Mouse (Mus musculus) liver, postnatal 0 days (tissue): ENCODE results near the gene Ctns. TPM values are rescaled to one million over a fixed set of nuclear protein-coding genes. Genes with fewer than 3 reads are reported as not detected.

ENCODE experiments used
- ATAC-seq: fragments of 200-750 bp; cut with Nextera tagmentation; 2 replicates; pipeline ENCODE4 v1.8.0; 2017; ENCODE audit warnings: mild to moderate bottlenecking, moderate library complexity
- DNase-seq: peaks from one replicate; pipeline ENCODE4 v3.0.0-alpha.2; 2016
- H3K27ac ChIP-seq: fragments of 300-500 bp; sonication (generic); 2 replicates; pipeline ENCODE4 v1.5.1; 2014; ENCODE audit warnings: antibody characterized with exemption, moderate library complexity, mild to moderate bottlenecking, low read depth
- H3K27me3 ChIP-seq: fragments of 300-500 bp; sonication (generic); 2 replicates; pipeline ENCODE4 v1.6.1; 2014; ENCODE audit warnings: low read length, control low read depth, mixed read lengths; ENCODE audit not compliant: insufficient read depth
- H3K36me3 ChIP-seq: fragments of 300-500 bp; sonication (generic); replicated peaks from 2 replicates; pipeline ENCODE4 v1.6.1; 2014; ENCODE audit warnings: mild to moderate bottlenecking, control low read depth, low read length, moderate library complexity, mixed read lengths; ENCODE audit not compliant: insufficient read depth
- H3K4me1 ChIP-seq: fragments of 300-500 bp; sonication (generic); 2 replicates; pipeline ENCODE4 v1.6.1; 2014; ENCODE audit warnings: antibody characterized with exemption, mild to moderate bottlenecking, control low read depth; ENCODE audit not compliant: insufficient read depth
- H3K4me2 ChIP-seq: fragments of 300-500 bp; sonication (generic); 2 replicates; pipeline ENCODE4 v1.6.1; 2014; ENCODE audit warnings: low read depth, mild to moderate bottlenecking, low read length, moderate library complexity, mixed read lengths
- H3K4me3 ChIP-seq: fragments of 300-500 bp; sonication (generic); 2 replicates; pipeline ENCODE4 v1.5.1; 2014; ENCODE audit warnings: low read depth, low read length
- H3K9ac ChIP-seq: fragments of 300-500 bp; sonication (generic); replicated peaks from 2 replicates; pipeline ENCODE4 v1.6.1; 2014; ENCODE audit warnings: mild to moderate bottlenecking, moderate library complexity
- H3K9me3 ChIP-seq: fragments of 300-500 bp; sonication (generic); 2 replicates; pipeline ENCODE4 v1.6.1; 2016; ENCODE audit warnings: mild to moderate bottlenecking, control low read depth, low read length, mixed read lengths
- CTCF ChIP-seq: sonication (generic); IDR thresholded peaks from 2 replicates; pipeline ENCODE4 v1.5.1; 2016; ENCODE audit warnings: antibody characterized with exemption, low read depth
- EP300 ChIP-seq: IDR thresholded peaks from 2 replicates; pipeline ENCODE4 v1.6.1; 2016; ENCODE audit warnings: antibody characterized with exemption, low read depth, mild to moderate bottlenecking
- WGBS: fragments of 180-500 bp; shearing (Covaris S2); extraction: QIAGEN DNeasy Blood & Tissue Kit; methylation state at CpG from one replicate; pipeline ENCODE4 v1.1.7; 2014; ENCODE audit not compliant: insufficient replicate concordance; 5-methylcytosine and 5-hydroxymethylcytosine counted together
- polyA plus RNA-seq: library from polyadenylated mRNA; unstranded; fragments of >200 nt; fragmentation: Nextera tagmentation; extraction: Ambion mirVana; gene quantifications from 2 replicates; pipeline ENCODE4 v1.2.1, GENCODE M21; 2015

The Ctns gene
- polyA plus RNA-seq, 1 experiment from 2014 or later = 8.4 TPM

- Histone ChIP-seq H3K4me3 (no peak overlapping the region), H3K4me1 (no peaks in the 10 kb centered on the region; the same call in 1 of the 2 replicates), H3K36me3 (no peaks in the 10 kb centered on the region), H3K9ac (no peak overlapping the region), H3K27me3 (no peaks in the 10 kb centered on the region), H3K9me3 (no peaks in the 10 kb centered on the region), H3K4me2 (no peak overlapping the region), H3K27ac (no peak overlapping the region)
- ATAC-seq (no peak), DNase-seq (no peak)
- 53% methylated on average over 2 of the region's 2 CpGs for WGBS
- TF ChIP-seq EP300 = no peak
- TF ChIP-seq CTCF = no peak
Measured at GRCm38 (mm10) chr11:73232513-73232912, 33.7 kb upstream of the Ctns start.

GRCm38 (mm10) chr11:73230081-73230480 is 31.2 kb upstream of the Ctns start:
- TF ChIP-seq EP300 = no peak
- TF ChIP-seq CTCF = no peak
- DNase-seq (no peak), ATAC-seq (no peak)
- Histone ChIP-seq H3K27ac (no peak overlapping the region), H3K4me3 (no peak overlapping the region), H3K36me3 (no peaks in the 10 kb centered on the region), H3K27me3 (no peaks in the 10 kb centered on the region), H3K9ac (no peak overlapping the region), H3K9me3 (no peaks in the 10 kb centered on the region), H3K4me1 (no peaks in the 10 kb centered on the region), H3K4me2 (no peak overlapping the region)
- WGBS = 76% methylated on average over 5 of the region's 5 CpGs

- H3K36me3 ChIP-seq = no peaks in the 10 kb centered on the region
- no peak overlapping the region for H3K9ac ChIP-seq
- no peaks in the 10 kb centered on the region for H3K4me1 ChIP-seq
- no peaks in the 10 kb centered on the region for H3K9me3 ChIP-seq
- no peak for ATAC-seq
- 69% methylated on average over 5 of the region's 5 CpGs for WGBS
- DNase-seq = no peak
- no peak overlapping the region for H3K4me3 ChIP-seq
- H3K4me2 ChIP-seq = no peak overlapping the region
- H3K27ac ChIP-seq = no peak overlapping the region
- no peaks in the 10 kb centered on the region for H3K27me3 ChIP-seq
- TF ChIP-seq CTCF (no peak), EP300 (no peak)
Measured at GRCm38 (mm10) chr11:73228881-73229280, 30.0 kb upstream of the Ctns start.

- TF ChIP-seq CTCF (no peak), EP300 (no peak)
- DNase-seq = no peak
- H3K4me1 ChIP-seq = no peaks in the 10 kb centered on the region
Measured at GRCm38 (mm10) chr11:73225856-73226255, 27.0 kb upstream of the Ctns start.

GRCm38 (mm10) chr11:73223966-73224365 is 25.1 kb upstream of the Ctns start:
- WGBS = 48% methylated on average over 2 of the region's 2 CpGs
- H3K27ac ChIP-seq = no peak overlapping the region
- ATAC-seq = peak; percentile 62; the same call in 1 of the 2 replicates
- H3K4me3 ChIP-seq = no peak overlapping the region
- H3K9ac ChIP-seq = no peak overlapping the region
- no peaks in the 10 kb centered on the region for H3K27me3 ChIP-seq
- no peaks in the 10 kb centered on the region for H3K9me3 ChIP-seq
- H3K36me3 ChIP-seq = 0 out of 2 replicates have a peak, but pooled peaks cover 9% of the 10 kb centered on the region
- DNase-seq = peak; percentile 40
- H3K4me1 ChIP-seq = no peaks in the 10 kb centered on the region
- TF ChIP-seq CTCF (peak; percentile 62), EP300 (no peak)
- no peak overlapping the region for H3K4me2 ChIP-seq

More at GRCm38 (mm10) chr11:73225856-73226255, 27.0 kb upstream of the Ctns start:
- 81% methylated on average over 6 of the region's 6 CpGs for WGBS
- no peak overlapping the region for H3K4me3 ChIP-seq
- no peaks in the 10 kb centered on the region for H3K27me3 ChIP-seq
- H3K9ac ChIP-seq = no peak overlapping the region
- no peak overlapping the region for H3K4me2 ChIP-seq
- 0 out of 2 replicates have a peak, but pooled peaks cover 6% of the 10 kb centered on the region for H3K36me3 ChIP-seq
- no peak overlapping the region for H3K27ac ChIP-seq
- no peak for ATAC-seq
- no peaks in the 10 kb centered on the region for H3K9me3 ChIP-seq

- WGBS = 38% methylated on average over 5 of the region's 5 CpGs
- H3K4me1 ChIP-seq = no peaks in the 10 kb centered on the region
- H3K9ac ChIP-seq = no peak overlapping the region
- H3K27ac ChIP-seq = no peak overlapping the region
- no peaks in the 10 kb centered on the region for H3K27me3 ChIP-seq
- TF ChIP-seq EP300 = no peak
- no peak for TF ChIP-seq CTCF
- 0 out of 2 replicates have a peak, but pooled peaks cover 9% of the 10 kb centered on the region for H3K36me3 ChIP-seq
- no peak for DNase-seq
- no peak overlapping the region for H3K4me3 ChIP-seq
- no peaks in the 10 kb centered on the region for H3K9me3 ChIP-seq
- no peak for ATAC-seq
- no peak overlapping the region for H3K4me2 ChIP-seq
Measured at GRCm38 (mm10) chr11:73222846-73223245, 24.0 kb upstream of the Ctns start.

GRCm38 (mm10) chr11:73220651-73221050 is 21.8 kb upstream of the Ctns start:
- no peak overlapping the region for H3K4me2 ChIP-seq
- no peak overlapping the region for H3K9ac ChIP-seq
- no peaks in the 10 kb centered on the region for H3K27me3 ChIP-seq
- no peak overlapping the region for H3K27ac ChIP-seq
- DNase-seq (no peak), ATAC-seq (no peak)
- no peak overlapping the region for H3K4me3 ChIP-seq
- 0 out of 2 replicates have a peak, but pooled peaks cover 12% of the 10 kb centered on the region for H3K36me3 ChIP-seq
- no peaks in the 10 kb centered on the region for H3K4me1 ChIP-seq
- H3K9me3 ChIP-seq = no peaks in the 10 kb centered on the region
- 84% methylated on average over 1 of the region's 1 CpGs for whole genome bisulfite sequencing
- TF ChIP-seq EP300 (no peak), CTCF (no peak)
